Mouse (Mus musculus) heart, embryonic 10.5 days (tissue): ENCODE measurements around the gene Yy1. TPM values are rescaled to one million over a fixed set of nuclear protein-coding genes. Genes with fewer than 3 reads are reported as not detected.
A peak's percentile ranks its signal among the peaks of the same experiment; 100 is the strongest.

Experiments
- DNase-seq: peaks from one replicate; pipeline ENCODE4 v3.0.0-alpha.2; 2017; ENCODE audit warnings: low spot score
- H3K27ac ChIP-seq: fragments of 300-500 bp; sonication (generic); 2 replicates; pipeline ENCODE4 v1.5.1; 2016; ENCODE audit warnings: mild to moderate bottlenecking
- H3K27me3 ChIP-seq: fragments of 300-500 bp; sonication (generic); 2 replicates; pipeline ENCODE4 v1.6.1; 2016; ENCODE audit warnings: mild to moderate bottlenecking; ENCODE audit not compliant: poor library complexity, insufficient read depth, severe bottlenecking
- H3K36me3 ChIP-seq: fragments of 300-500 bp; sonication (generic); 2 replicates; pipeline ENCODE4 v1.6.1; 2016; ENCODE audit warnings: mild to moderate bottlenecking, moderate library complexity
- H3K4me1 ChIP-seq: fragments of 300-500 bp; sonication (generic); 2 replicates; pipeline ENCODE4 v1.6.1; 2016; ENCODE audit warnings: mild to moderate bottlenecking
- H3K4me3 ChIP-seq: fragments of 300-500 bp; sonication (generic); 2 replicates; pipeline ENCODE4 v1.5.1; 2016; ENCODE audit warnings: mild to moderate bottlenecking, moderate library complexity
- H3K9me3 ChIP-seq: fragments of 300-500 bp; sonication (generic); 2 replicates; pipeline ENCODE4 v1.6.1; 2016; ENCODE audit warnings: mild to moderate bottlenecking, moderate library complexity
- WGBS: fragments of 180-500 bp; shearing (Covaris S2); methylation state at CpG from one replicate; pipeline ENCODE4 v1.1.7; 2016; 5-methylcytosine and 5-hydroxymethylcytosine counted together
- polyA plus RNA-seq: library from polyadenylated mRNA; unstranded; fragments of >200 nt; fragmentation: Nextera tagmentation; extraction: Ambion mirVana; gene quantifications from 2 replicates; pipeline ENCODE4 v1.2.1, GENCODE M21; 2016

Yy1 gene
- polyA plus RNA-seq, 1 experiment from 2014 or later = 17.5 TPM

DNA sequence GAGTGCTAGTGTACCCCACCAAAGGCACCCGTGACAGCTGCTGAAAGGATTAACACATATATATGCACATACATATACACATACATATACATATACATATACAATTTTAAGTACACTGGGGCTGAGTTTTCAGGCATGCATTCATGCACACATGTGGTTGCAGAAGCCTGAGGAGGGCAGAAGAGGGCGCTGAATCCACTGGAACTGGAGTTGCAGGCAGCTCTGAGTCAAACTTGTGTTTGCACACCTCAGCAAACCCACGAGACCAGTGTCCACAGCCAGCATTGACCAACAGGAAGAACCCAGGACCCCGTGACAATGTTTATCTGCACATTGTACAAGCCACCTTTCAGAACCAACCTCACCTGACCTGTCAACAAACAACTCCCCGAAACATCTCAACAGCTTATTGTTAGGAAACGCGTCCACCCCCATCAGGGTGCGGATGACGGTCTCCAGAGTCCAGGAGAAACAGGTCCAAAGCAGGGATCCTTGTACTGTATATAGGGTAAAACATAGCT, 32.2 kb upstream of the Yy1 start:
- DNase-seq = peak; percentile 76
- Histone ChIP-seq H3K4me1 (peaks cover 37% of the 10 kb centered on the region), H3K9me3 (no peaks in the 10 kb centered on the region), H3K36me3 (no peaks in the 10 kb centered on the region), H3K27ac (no peak overlapping the region), H3K4me3 (no peak overlapping the region), H3K27me3 (no peaks in the 10 kb centered on the region)
- 62% methylated on average over 9 of the region's 9 CpGs for WGBS

DNA sequence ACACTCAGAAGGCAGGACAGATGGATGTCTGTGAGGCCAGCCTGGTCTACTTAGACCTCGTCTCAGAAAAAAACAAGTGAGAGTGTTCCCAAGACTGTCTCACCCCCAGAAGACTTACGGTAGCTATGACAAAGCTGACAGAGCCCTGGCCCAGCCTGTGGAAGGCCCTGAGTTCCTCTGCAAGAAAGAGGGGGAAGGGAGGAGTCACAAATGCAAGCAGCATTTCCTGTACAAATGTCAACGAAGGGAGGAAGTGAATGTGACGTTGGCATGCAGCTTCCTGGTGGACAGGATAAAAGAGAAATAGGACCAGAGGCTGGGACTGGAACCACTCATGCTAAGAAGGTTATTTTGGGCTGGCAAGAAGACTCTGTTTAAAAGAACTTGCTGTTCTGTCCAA, 31.6 kb upstream of the Yy1 start:
- Histone ChIP-seq H3K4me3 (no peak overlapping the region), H3K27ac (no peak overlapping the region), H3K27me3 (no peaks in the 10 kb centered on the region), H3K36me3 (no peaks in the 10 kb centered on the region), H3K9me3 (no peaks in the 10 kb centered on the region), H3K4me1 (peaks cover 43% of the 10 kb centered on the region)
- peak; percentile 73 for DNase-seq
- 44% methylated on average over 4 of the region's 4 CpGs for WGBS

DNA sequence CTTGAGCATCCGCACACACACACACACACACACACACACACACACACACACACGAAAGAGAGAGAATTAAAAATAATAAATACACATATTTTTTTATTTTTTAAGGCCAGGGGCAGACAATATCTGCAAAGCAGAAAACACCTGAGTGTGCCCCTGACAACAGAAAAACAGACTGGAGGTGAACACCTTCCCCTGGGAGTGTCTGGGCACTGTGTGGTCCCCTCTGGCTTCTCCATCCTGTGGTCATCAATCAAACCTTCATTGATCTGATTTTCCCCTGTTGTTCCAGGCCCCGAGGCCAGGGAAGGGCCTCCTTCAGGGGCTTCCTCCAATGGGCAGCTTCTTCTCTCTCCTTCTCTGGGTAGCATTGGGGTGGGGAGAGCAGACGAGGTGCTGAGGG, 31.1 kb upstream of the Yy1 start:
- Histone ChIP-seq H3K4me3 (no peak overlapping the region), H3K27ac (no peak overlapping the region)

DNA sequence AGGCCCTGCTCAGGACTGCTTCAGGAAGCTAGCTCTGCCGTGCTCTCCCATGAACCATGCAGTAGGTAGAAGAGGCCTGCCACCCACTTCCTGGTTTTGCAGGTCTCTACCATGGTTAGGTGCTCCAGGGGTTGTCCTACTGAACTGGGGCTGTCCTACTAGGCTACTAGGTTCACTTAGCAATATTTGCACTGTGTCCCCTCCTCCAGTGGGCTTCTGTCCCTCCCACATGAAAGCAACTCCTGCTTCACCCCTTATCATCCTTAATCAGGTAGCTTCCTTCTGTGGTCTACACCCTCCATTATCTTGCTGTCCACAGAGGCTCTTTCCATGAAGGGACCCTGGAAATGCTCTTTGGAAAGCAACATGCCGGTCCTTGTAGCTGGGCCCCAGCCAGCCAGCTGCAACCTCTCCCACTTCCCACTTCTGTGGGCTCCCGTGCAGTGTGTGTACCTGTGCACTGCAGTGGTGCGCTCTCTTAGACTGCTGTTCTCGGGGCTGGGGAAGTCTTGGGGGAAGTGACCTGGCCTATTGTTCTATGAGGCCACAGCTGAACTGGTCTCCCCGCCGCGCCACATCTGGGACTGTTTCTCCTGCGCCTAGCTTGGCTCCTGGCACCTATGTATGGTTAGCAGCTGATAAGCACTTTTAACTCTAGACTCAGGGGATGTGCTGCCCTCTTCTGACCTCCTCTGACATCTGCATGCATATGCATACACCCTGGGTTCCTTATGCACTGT, 29.5 kb upstream of the Yy1 start:
- peaks cover 50% of the 10 kb centered on the region for H3K4me1 ChIP-seq
- peak; percentile 85 for DNase-seq
- H3K27me3 ChIP-seq = no peaks in the 10 kb centered on the region
- no peaks in the 10 kb centered on the region for H3K9me3 ChIP-seq
- no peak overlapping the region for H3K4me3 ChIP-seq
- H3K27ac ChIP-seq = peak overlapping the region; percentile 63
- WGBS = 46% methylated on average over 9 of the region's 9 CpGs
- no peaks in the 10 kb centered on the region for H3K36me3 ChIP-seq

More for the DNA sequence above, 31.1 kb upstream of the Yy1 start:
- Histone ChIP-seq H3K9me3 (no peaks in the 10 kb centered on the region), H3K27me3 (no peaks in the 10 kb centered on the region), H3K4me1 (peaks cover 48% of the 10 kb centered on the region), H3K36me3 (no peaks in the 10 kb centered on the region)
- DNase-seq = peak; percentile 64
- 67% methylated on average over 4 of the region's 4 CpGs for WGBS

DNA sequence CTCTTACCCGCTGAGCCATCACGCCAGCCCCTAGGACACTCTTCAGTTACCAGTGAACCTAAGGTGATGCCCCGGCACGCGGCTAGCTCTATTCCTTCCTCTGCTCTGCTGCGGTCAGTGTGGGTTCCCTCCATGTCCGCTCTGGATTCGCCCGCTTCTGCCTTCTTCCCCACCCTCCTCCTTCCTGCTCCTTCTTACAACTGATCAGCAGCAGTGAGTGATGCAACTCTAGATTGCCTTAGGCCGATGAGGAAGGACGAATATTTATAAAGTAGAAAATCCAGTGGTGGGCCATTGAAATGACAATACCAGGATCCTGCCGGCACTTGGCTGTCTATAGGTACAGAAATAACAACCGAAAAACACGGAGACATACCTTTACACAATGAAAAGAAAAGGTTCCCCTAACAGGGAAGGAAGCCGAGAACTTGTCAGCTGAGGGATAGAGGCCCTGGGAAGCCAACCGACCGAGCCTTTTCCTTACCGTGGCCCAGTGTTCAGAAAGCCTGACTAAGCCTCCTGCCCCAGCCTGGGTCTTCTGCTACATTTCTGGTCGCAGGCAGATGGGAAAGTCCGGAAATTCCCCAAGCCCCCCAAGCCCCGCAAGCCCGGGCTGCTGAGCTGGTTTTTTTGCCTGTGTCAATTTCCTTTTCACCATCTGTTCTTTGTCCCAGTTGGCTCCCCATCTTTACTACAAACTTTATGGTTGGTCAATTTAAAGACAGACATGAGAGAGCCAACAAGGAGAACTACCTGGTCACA, 27.7 kb upstream of the Yy1 start:
- 72% methylated on average over 22 of the region's 22 CpGs for WGBS
- Histone ChIP-seq H3K4me3 (peak overlapping the region; percentile 47), H3K4me1 (peaks cover 43% of the 10 kb centered on the region), H3K27ac (peak overlapping the region; percentile 80), H3K9me3 (no peaks in the 10 kb centered on the region), H3K36me3 (no peaks in the 10 kb centered on the region), H3K27me3 (no peaks in the 10 kb centered on the region)
- DNase-seq = peak; percentile 72

DNA sequence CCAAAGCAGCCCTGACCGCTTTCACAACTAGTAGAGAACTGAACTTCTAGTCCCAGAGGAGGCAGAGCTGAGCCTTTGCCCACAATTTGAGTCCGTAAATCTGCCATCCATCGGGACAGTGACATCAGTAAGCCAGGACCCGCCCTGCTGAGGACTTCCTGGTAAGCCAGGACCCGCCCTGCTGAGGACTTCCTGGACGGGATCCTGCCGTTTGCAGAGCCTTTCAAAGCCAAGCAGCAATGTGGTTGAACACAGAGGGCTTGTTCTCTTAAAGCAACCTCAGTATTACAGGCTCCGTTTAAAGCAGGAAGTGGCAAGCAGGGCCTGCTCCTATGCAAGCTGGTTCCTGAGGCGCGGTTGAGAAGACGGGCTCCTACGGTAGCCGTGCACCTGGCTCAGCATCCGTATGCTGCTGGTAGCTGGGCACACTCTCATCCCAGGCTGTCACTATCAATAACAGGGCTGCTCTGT, 27.0 kb upstream of the Yy1 start:
- H3K4me1 ChIP-seq = peaks cover 36% of the 10 kb centered on the region
- 24% methylated on average over 14 of the region's 14 CpGs for WGBS
- peak overlapping the region; percentile 80 for H3K27ac ChIP-seq
- peak; percentile 87 for DNase-seq
- peak overlapping the region; percentile 47 for H3K4me3 ChIP-seq
- no peaks in the 10 kb centered on the region for H3K36me3 ChIP-seq
- H3K27me3 ChIP-seq = no peaks in the 10 kb centered on the region
- no peaks in the 10 kb centered on the region for H3K9me3 ChIP-seq

DNA sequence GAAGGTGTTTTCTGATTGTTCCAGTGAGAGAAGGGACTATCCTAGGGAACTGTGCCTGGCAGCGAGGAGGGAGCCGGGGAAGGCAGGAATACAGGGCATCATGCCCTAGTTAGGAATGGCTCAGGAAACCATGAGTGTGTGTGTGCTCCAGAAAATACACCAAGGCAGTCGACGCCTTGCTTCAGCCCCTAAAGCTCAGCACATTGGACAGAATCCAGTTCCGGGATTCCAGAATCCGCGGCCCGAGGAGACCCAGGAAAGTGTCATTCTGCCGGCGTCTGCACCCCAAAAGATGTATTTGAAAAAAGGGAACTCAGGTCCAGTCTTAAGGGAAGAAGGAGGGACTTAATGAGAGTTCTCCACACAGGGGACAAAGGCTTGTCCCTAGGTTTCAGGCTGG, 26.5 kb upstream of the Yy1 start:
- 70% methylated on average over 10 of the region's 10 CpGs for WGBS
- DNase-seq = no peak
- H3K9me3 ChIP-seq = no peaks in the 10 kb centered on the region
- H3K27me3 ChIP-seq = no peaks in the 10 kb centered on the region
- H3K36me3 ChIP-seq = no peaks in the 10 kb centered on the region
- H3K27ac ChIP-seq = peak overlapping the region; percentile 80
- H3K4me1 ChIP-seq = peaks cover 30% of the 10 kb centered on the region
- peak overlapping the region; percentile 47 for H3K4me3 ChIP-seq

DNA sequence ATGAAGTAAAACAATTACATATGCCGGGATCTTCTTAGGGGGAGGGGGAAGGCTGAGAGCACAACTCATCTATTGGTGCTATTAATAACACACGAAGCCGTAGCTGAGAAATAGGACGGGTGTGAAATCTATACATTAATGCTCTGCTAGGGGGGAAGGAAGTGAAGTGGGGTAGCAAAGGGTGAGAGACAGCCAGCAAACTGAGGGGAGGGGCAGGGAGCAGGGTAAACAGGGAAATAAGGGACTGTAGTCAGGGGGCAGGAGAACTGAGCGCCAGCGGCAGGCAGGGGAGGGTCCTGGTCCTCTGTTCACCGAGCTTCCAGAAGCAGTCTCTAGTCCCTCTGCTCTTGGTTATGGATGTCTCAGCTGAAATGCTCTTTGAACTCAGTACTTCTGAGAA, 25.9 kb upstream of the Yy1 start:
- H3K4me1 ChIP-seq = peaks cover 29% of the 10 kb centered on the region
- no peak overlapping the region for H3K27ac ChIP-seq
- WGBS = 50% methylated on average over 7 of the region's 7 CpGs
- H3K9me3 ChIP-seq = no peaks in the 10 kb centered on the region
- no peaks in the 10 kb centered on the region for H3K27me3 ChIP-seq
- H3K36me3 ChIP-seq = no peaks in the 10 kb centered on the region
- no peak for DNase-seq
- no peak overlapping the region for H3K4me3 ChIP-seq

DNA sequence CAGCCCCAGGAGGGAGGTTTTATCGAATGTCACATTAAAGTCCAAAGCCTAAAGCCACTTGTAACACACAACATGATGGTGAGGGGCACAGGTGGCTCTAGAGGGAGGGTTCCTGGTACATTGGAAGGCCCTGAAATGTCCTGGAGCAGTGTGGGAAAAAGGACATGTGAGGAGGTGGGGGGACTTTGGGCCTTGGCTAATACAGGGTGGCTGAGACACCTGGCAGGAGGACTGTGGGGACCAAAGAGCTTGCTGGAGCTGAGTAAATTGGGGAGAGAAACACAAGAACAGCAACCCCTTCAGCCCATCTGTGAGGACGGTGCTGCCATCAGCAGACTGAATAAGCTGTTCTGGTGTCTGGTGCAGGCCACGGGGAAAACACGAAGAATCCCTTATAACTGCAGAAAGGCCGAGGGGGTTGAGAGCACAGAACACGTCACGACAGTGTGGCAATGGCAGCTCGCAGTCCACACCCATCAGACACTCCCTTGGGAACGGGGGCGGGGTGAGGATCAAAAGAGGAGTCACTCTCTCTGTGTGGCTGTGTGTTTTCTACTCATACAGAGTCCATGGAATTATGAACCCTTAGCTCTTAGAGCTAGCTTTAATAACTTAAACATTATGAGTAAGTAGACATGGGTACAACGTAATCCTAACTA, 24.4 kb upstream of the Yy1 start:
- WGBS = 77% methylated on average over 11 of the region's 11 CpGs
- Histone ChIP-seq H3K9me3 (no peaks in the 10 kb centered on the region), H3K27ac (no peak overlapping the region), H3K4me1 (peaks cover 23% of the 10 kb centered on the region), H3K4me3 (no peak overlapping the region), H3K36me3 (0 out of 2 replicates have a peak, but pooled peaks cover 2% of the 10 kb centered on the region), H3K27me3 (no peaks in the 10 kb centered on the region)
- peak; percentile 69 for DNase-seq

DNA sequence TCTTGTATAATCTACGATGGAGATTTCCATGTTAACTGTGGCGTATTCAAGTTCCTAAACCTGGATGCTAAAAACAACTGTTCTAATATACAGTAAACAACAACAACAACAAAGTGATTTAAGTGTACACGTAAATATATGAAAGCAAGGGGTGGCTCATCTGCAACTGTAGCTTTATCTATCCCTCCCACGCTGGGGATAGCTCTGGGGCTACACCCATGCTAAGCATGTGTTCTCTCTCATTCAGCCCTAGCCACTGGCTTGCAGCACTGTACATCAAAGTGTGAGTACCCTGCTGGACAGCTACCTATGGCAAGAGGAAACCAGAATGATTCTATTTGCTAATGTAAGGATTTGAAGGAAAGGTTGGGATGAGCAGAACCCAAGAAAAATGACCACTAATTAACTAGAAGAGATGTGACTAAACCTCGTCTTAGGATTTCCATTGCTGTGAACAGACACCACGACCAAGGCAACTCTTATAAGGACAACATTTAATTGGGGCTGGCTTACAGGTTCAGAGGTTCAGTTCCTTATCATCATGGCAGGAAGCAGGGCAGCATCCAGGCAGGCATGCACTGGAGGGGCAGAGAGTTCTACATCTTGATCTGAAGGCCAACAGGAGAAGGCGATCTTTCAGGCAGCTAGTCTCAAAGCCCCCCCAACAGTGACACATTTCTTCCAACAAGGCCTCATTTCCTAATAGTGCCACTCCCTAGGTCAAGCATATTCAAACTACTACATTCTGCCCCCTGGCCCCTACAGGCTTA, 12.5 kb upstream of the Yy1 start:
- H3K27ac ChIP-seq = no peak overlapping the region
- H3K4me1 ChIP-seq = no peaks in the 10 kb centered on the region
- H3K27me3 ChIP-seq = no peaks in the 10 kb centered on the region
- H3K9me3 ChIP-seq = peaks cover 10% of the 10 kb centered on the region; the same call in 1 of the 2 replicates
- no peak overlapping the region for H3K4me3 ChIP-seq
- WGBS = 91% methylated on average over 7 of the region's 7 CpGs
- DNase-seq = no peak
- peaks cover 53% of the 10 kb centered on the region for H3K36me3 ChIP-seq

DNA sequence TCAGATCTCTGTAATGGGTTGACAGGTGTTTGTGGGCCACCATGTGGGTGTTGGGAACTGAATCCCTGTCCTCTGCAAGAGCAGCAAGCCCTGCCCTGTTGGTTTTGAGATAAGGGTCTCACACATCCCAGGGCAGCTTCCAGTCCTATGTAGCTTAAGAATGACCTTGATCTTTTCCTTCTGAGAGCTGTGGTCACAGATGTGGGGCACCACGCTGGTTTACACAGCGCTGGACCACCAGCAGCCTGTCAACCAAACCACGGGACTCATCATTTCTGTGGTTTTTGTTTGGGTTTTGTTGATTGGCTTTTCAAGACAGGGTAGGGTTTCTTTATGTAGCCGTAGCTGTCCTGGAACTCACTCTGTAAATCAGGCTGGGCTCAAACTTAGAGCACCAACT, 7.6 kb upstream of the Yy1 start:
- Histone ChIP-seq H3K27me3 (no peaks in the 10 kb centered on the region), H3K27ac (no peak overlapping the region), H3K4me3 (no peak overlapping the region), H3K9me3 (peaks cover 10% of the 10 kb centered on the region; the same call in 1 of the 2 replicates), H3K4me1 (no peaks in the 10 kb centered on the region), H3K36me3 (peaks cover 21% of the 10 kb centered on the region)
- 92% methylated on average over 4 of the region's 4 CpGs for WGBS
- DNase-seq = no peak

DNA sequence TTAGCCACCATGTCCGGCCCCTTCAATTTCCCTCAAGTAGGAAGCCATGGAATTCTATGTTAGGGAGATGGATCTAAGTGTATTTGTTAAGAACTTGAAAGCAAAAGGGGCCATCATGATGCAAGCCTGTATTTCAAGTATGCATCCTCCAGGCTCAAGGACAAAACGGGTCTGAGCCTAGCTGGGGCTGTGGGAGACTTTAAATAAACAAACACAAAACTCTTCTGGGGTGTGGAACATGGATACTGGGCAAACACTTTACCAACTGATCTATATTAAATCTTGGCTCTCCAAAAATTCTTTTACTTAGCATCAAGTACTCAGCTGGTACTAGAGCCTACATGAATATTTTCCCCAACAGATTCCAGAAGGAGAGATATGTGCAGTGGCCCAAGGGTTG, 5.4 kb upstream of the Yy1 start:
- Histone ChIP-seq H3K4me1 (peaks cover 4% of the 10 kb centered on the region; the same call in 1 of the 2 replicates), H3K27me3 (no peaks in the 10 kb centered on the region), H3K9me3 (peaks cover 9% of the 10 kb centered on the region; the same call in 1 of the 2 replicates), H3K4me3 (no peak overlapping the region), H3K27ac (no peak overlapping the region), H3K36me3 (peaks cover 14% of the 10 kb centered on the region)
- no peak for DNase-seq
- 82% methylated on average over 2 of the region's 2 CpGs for WGBS
